Mouse (Mus musculus): ENCODE results near the gene Cep55. TPM values are rescaled to one million over a fixed set of nuclear protein-coding genes. Genes with fewer than 3 reads are reported as not detected.

Gene Cep55
- polyA plus RNA-seq, 1 experiment: not detected

DNA sequence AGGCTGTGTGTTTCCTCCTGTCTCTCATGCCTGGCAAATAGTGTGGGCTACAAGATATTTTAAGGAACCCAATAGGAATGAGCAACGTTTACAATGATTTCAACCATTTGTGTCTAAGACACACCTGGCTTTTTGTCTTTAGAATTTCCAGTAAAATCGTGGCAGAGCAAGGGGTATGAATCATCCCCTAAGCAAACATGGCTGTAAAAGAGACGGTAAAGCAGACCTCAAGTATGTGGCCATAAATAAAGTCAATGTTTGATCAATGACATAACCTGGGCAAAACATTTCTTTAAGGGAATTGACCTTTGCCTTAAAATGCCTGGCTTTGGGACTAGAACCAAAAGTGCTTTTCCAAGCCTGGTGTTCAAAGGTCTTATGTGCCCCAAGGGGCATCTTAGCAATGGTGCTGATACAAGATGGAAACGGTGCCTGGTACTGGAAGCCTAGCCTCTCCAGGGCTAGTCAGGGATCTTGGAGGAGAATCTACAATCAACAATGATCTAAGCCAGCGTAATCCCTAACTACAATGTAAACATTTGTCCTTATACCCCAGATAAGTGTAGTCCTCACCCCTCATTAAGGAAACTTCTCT is 28.2 kb downstream of the Cep55 start:
- H3K4me1 ChIP-seq (ENCODE audit: control insufficient read depth, insufficient read depth, low read length): peaks cover 4% of the 10 kb centered on the region; the same call in 1 of the 2 replicates
- no peak overlapping the region for H3K4me3 ChIP-seq (ENCODE audit: insufficient read depth, low read depth, low read length)
- TF ChIP-seq CTCF (IDR thresholded peaks at IDR 0.05; ENCODE audit: insufficient read depth, low read depth, low read length) (no peak), POLR2A (IDR thresholded peaks at IDR 0.05; ENCODE audit: insufficient read depth, low read depth, low read length) (no peak)
- WGBS: 73% methylated on average over 5 of the region's 5 CpGs
- H3K27ac ChIP-seq (ENCODE audit: insufficient read depth, low read depth, low read length): no peak overlapping the region

- TF ChIP-seq CTCF (IDR thresholded peaks at IDR 0.05; ENCODE audit: insufficient read depth, low read depth, low read length): no peak
- WGBS: 93% methylated on average over 4 of the region's 4 CpGs
- no peak overlapping the region for H3K27ac ChIP-seq (ENCODE audit: insufficient read depth, low read depth, low read length)
- H3K4me3 ChIP-seq (ENCODE audit: insufficient read depth, low read depth, low read length): no peak overlapping the region
- H3K4me1 ChIP-seq (ENCODE audit: control insufficient read depth, insufficient read depth, low read length): peaks cover 4% of the 10 kb centered on the region; the same call in 1 of the 2 replicates
Observed at GRCm38 (mm10) chr19:38085841-38086240, 31.0 kb downstream of the Cep55 start.

DNA sequence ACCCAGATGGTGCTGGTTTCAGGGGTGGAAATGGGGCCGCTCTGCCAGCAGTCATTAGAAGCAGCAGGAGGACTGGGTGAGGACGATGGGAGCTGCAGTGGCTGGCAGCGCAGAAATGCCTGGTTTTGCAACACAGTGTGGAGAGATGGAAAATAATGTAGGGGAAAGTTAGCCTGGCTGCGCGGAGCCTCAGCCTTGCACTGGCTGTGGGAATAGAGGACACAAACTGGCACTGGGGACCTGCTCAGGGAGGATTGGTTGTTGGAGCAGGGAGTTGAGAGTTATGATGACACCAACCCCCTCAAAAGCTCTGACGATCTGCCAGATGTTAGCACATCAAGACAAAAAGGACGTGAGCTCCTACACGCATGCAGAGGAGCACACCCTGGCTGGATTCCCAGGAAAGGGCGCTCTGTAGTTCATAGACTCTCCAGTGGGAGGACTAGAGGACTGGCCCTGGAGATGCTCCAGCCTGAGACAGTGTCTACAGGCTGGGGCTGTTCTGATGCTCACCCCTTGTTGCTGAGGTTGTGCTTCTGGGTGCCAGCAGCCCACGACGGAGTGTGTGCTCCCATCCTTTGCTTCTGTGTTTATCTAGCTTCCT is 32.2 kb downstream of the Cep55 start:
- H3K4me1 ChIP-seq (ENCODE audit: control insufficient read depth, insufficient read depth, low read length): peaks cover 4% of the 10 kb centered on the region; the same call in 1 of the 2 replicates
- no peak overlapping the region for H3K4me3 ChIP-seq (ENCODE audit: insufficient read depth, low read depth, low read length)
- 24% methylated on average over 11 of the region's 11 CpGs for WGBS
- TF ChIP-seq POLR2A (IDR thresholded peaks at IDR 0.05; ENCODE audit: insufficient read depth, low read depth, low read length): no peak
- no peak for TF ChIP-seq CTCF (IDR thresholded peaks at IDR 0.05; ENCODE audit: insufficient read depth, low read depth, low read length)
- no peak overlapping the region for H3K27ac ChIP-seq (ENCODE audit: insufficient read depth, low read depth, low read length)

DNA sequence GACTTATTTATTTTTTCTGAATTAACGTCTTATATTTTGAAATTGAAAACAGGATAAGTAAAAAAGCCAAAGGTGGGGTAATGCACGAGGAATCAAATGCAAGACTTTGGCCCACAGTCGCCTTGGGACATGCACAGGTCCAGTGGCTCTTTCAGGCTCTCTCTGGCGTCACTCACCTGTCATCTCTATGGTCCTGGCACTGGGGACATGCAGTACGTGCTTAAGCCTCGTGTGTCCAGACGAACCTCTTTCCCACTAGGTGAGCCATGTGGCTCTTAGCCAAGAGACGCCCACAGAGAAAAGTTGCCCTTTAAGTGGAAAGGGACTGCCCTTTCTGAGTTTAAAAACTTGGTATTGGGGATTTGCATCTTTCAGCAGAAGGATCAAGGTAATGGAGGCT is 34.5 kb downstream of the Cep55 start:
- TF ChIP-seq CTCF (IDR thresholded peaks at IDR 0.05; ENCODE audit: insufficient read depth, low read depth, low read length) (no peak), POLR2A (IDR thresholded peaks at IDR 0.05; ENCODE audit: insufficient read depth, low read depth, low read length) (no peak)
- H3K4me1 ChIP-seq (ENCODE audit: control insufficient read depth, insufficient read depth, low read length): peaks cover 4% of the 10 kb centered on the region; the same call in 1 of the 2 replicates
- WGBS: 80% methylated on average over 8 of the region's 8 CpGs

GRCm38 (mm10) chr19:38091512-38091985 is 36.7 kb downstream of the Cep55 start:
- Histone ChIP-seq H3K4me1 (ENCODE audit: control insufficient read depth, insufficient read depth, low read length) (peaks cover 4% of the 10 kb centered on the region; the same call in 1 of the 2 replicates), H3K27ac (ENCODE audit: insufficient read depth, low read depth, low read length) (no peak overlapping the region), H3K4me3 (ENCODE audit: insufficient read depth, low read depth, low read length) (no peak overlapping the region)
- WGBS: 80% methylated on average over 4 of the region's 4 CpGs
- TF ChIP-seq POLR2A (IDR thresholded peaks at IDR 0.05; ENCODE audit: insufficient read depth, low read depth, low read length) (no peak), CTCF (IDR thresholded peaks at IDR 0.05; ENCODE audit: insufficient read depth, low read depth, low read length) (no peak)

More for the DNA sequence above, 34.5 kb downstream of the Cep55 start:
- H3K27ac ChIP-seq (ENCODE audit: insufficient read depth, low read depth, low read length): no peak overlapping the region
- no peak overlapping the region for H3K4me3 ChIP-seq (ENCODE audit: insufficient read depth, low read depth, low read length)

DNA sequence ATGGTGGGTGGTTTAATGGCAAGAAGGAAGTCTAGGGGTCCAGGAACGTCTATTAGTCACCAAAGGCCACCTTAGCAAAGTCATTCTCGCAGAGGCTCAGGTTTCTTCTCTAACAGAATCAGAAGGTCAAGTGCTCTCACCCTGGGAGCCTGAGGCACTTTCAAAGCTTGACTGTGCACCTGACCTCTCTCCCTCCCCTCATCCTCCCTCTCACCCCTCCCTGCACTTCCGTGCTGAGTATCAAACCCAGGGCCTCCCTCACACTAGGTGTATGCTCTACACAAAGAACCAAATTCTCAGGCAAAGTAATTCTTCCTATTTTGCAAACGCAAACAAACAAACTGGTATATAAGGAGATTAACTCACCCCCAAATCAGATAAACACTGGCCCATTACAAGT is 41.4 kb downstream of the Cep55 start:
- Histone ChIP-seq H3K27ac (ENCODE audit: insufficient read depth, low read depth, low read length) (no peak overlapping the region), H3K4me1 (ENCODE audit: control insufficient read depth, insufficient read depth, low read length) (peaks cover 10% of the 10 kb centered on the region; the same call in 1 of the 2 replicates), H3K4me3 (ENCODE audit: insufficient read depth, low read depth, low read length) (no peak overlapping the region)
- 30% methylated on average over 4 of the region's 4 CpGs for WGBS
- TF ChIP-seq CTCF (IDR thresholded peaks at IDR 0.05; ENCODE audit: insufficient read depth, low read depth, low read length) (no peak), POLR2A (IDR thresholded peaks at IDR 0.05; ENCODE audit: insufficient read depth, low read depth, low read length) (no peak)

DNA sequence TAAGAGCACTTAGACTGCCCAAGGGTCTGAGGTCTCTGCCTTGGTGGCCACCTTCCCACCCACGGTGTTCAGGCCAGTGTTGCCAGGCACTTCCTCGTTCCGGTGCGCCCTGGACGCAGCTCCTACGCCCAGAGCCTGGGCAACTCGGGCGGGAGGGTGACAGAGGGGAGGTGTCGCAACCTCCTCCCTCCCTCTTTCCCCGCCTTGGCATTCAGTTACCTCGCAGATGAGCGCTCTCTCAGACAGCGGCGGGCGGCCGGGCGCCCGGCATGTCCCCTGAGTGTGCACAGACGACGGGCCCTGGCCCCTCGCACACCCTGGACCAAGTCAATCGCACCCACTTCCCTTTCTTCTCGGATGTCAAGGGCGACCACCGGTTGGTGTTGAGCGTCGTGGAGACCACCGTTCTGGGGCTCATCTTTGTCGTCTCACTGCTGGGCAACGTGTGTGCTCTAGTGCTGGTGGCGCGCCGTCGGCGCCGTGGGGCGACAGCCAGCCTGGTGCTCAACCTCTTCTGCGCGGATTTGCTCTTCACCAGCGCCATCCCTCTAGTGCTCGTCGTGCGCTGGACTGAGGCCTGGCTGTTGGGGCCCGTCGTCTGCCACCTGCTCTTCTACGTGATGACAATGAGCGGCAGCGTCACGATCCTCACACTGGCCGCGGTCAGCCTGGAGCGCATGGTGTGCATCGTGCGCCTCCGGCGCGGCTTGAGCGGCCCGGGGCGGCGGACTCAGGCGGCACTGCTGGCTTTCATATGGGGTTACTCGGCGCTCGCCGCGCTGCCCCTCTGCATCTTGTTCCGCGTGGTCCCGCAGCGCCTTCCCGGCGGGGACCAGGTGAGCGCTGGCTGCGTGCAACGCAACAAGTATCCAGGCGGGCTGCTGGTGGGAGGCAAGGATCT is 42.3 kb downstream of the Cep55 start, which contains the start of gene Ffar4:
Gene Ffar4, plus strand, starts transcription at position 214 of the 901 bp plus-strand sequence.
- Histone ChIP-seq H3K4me3 (ENCODE audit: insufficient read depth, low read depth, low read length) (no peak within 1 kb of the TSS), H3K4me1 (ENCODE audit: control insufficient read depth, insufficient read depth, low read length) (peaks cover 10% of the 10 kb centered on the region; the same call in 1 of the 2 replicates), H3K27ac (ENCODE audit: insufficient read depth, low read depth, low read length) (no peak within 1 kb of the TSS)
- under 1% methylated on average over 77 of the region's 77 CpGs for WGBS
- no peak for TF ChIP-seq POLR2A (IDR thresholded peaks at IDR 0.05; ENCODE audit: insufficient read depth, low read depth, low read length)
- no peak for TF ChIP-seq CTCF (IDR thresholded peaks at IDR 0.05; ENCODE audit: insufficient read depth, low read depth, low read length)

- WGBS: 96% methylated on average over 4 of the region's 4 CpGs
- TF ChIP-seq CTCF (IDR thresholded peaks at IDR 0.05; ENCODE audit: insufficient read depth, low read depth, low read length) (no peak), POLR2A (IDR thresholded peaks at IDR 0.05; ENCODE audit: insufficient read depth, low read depth, low read length) (no peak)
- Histone ChIP-seq H3K4me3 (ENCODE audit: insufficient read depth, low read depth, low read length) (no peak overlapping the region), H3K4me1 (ENCODE audit: control insufficient read depth, insufficient read depth, low read length) (no peaks in the 10 kb centered on the region), H3K27ac (ENCODE audit: insufficient read depth, low read depth, low read length) (no peak overlapping the region)
Observed at GRCm38 (mm10) chr19:38107871-38108270, 53.1 kb downstream of the Cep55 start.
